Mouse (Mus musculus): ENCODE measurements at regions not wholly inside any gene's neighbourhood (a gene's known extent, or its start where the extent isn't known, plus 50 kb on each side); places are given as distances from the start of the nearest gene placed in this dataset.

DNA sequence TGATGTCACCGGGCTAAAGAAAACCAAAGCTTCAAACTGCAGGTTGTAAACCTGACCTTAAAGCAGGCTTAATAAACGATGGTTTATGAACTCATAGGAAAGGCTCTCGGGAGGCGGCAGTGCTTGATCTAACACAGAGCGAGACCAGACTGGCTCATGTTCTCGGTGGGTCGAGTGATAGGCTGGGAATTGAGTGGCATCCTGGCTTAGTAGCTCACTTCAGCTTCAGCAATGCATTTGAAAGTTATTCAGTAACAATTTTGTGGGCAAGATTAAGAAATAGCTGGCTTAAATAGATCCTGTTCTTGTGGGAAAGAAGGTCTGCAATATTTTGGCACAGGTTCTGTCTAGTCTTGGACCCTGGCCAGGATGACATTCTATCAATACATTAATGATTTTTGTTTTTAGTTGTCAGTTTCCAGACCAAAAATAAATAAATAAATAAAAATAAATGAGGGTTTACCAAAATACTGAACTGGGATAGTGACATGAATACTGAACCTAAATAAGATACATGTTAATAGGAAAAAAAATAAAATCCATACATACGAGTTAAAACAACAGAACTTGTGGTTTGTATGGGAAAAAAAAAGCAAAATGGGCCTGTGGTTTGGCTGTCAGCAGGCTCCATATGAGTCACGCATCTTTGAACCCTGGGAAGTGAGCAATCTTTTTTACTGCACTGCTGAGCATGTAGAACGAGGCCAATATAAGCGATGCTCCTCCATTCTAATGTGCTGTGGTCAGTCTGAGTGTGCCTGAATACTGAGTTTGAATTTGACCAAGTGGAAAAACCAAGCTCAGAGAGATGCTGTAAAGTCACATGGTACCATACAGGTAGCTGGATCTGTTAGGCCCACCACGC lies 68.7 kb upstream of the Ddit4l start:
- no peaks in the 10 kb centered on the region for H3K4me1 ChIP-seq (ENCODE audit: control insufficient read depth)
- TF ChIP-seq GATA1 (IDR thresholded peaks at IDR 0.05; ENCODE audit: low read length): no peak
- TF ChIP-seq TAL1 (IDR thresholded peaks at IDR 0.05; ENCODE audit: low read length): no peak
- H3K36me3 ChIP-seq (ENCODE audit: control insufficient read depth): no peaks in the 10 kb centered on the region
- peaks cover 3% of the 10 kb centered on the region for H3K9me3 ChIP-seq (ENCODE audit: control insufficient read depth, low read length)
- H3K27me3 ChIP-seq (ENCODE audit: control insufficient read depth): no peaks in the 10 kb centered on the region; the same call in 1 of the 2 replicates
- no peak overlapping the region for H3K4me3 ChIP-seq (replicated peaks)

DNA sequence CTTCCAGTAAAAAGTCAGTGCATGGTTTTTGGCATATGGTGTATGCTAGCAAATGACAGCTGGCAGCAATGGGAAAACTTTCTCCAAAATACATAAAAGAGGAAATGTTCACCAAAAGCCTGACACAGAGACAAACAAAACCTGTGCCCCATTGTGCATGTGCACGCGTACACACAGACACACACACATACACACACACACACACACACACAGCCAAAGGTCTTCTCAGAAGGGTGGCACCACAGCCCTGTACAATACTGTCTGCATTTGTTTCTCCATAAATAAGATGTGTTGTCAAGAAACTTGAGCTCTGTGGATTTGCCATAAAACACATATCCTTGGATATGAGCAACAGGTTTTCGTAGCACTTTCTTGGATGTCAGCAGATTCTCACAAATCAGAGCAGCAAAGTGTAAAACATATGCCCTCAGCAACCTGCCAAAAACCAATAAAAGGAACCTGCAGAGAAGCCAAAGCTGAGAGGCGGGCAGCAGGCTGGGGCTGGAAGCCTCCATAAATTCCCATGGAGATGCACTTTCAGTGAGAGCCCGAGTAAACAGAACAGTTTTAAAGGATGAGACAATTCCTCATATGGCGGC lies 60.5 kb upstream of the Ddit4l start:
- TF ChIP-seq GATA1 (IDR thresholded peaks at IDR 0.05; ENCODE audit: low read length) (no peak), TAL1 (IDR thresholded peaks at IDR 0.05; ENCODE audit: low read length) (no peak)
- no peak overlapping the region for H3K4me3 ChIP-seq (replicated peaks)
- H3K27me3 ChIP-seq (ENCODE audit: control insufficient read depth): no peaks in the 10 kb centered on the region
- H3K36me3 ChIP-seq (ENCODE audit: control insufficient read depth): no peaks in the 10 kb centered on the region
- no peaks in the 10 kb centered on the region for H3K4me1 ChIP-seq (ENCODE audit: control insufficient read depth)
- H3K9me3 ChIP-seq (ENCODE audit: control insufficient read depth, low read length): no peaks in the 10 kb centered on the region

DNA sequence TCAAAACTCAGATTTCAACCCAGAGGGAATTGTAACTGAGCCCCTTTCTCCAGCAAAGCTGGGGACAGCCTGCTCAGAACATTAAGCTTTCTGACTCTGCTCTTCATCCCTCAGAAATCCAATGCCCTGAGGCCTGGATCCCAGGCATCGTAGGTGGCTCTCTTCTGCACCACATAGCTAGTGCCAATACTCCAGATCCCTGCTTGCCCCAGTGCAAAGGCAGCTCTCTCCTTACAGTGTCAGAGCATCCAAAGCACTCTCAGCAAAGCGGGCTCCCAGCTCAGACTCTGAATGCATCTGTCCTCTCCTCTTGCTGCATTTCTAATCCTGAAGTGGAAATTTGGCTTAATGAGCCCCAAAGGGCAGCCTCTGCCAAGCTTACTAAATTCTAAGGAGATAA lies 59.4 kb upstream of the Ddit4l start:
- Histone ChIP-seq H3K27me3 (ENCODE audit: control insufficient read depth) (no peaks in the 10 kb centered on the region), H3K9me3 (ENCODE audit: control insufficient read depth, low read length) (no peaks in the 10 kb centered on the region), H3K36me3 (ENCODE audit: control insufficient read depth) (no peaks in the 10 kb centered on the region), H3K4me1 (ENCODE audit: control insufficient read depth) (no peaks in the 10 kb centered on the region), H3K4me3 (replicated peaks) (no peak overlapping the region)
- TF ChIP-seq GATA1 (IDR thresholded peaks at IDR 0.05; ENCODE audit: low read length) (no peak), TAL1 (IDR thresholded peaks at IDR 0.05; ENCODE audit: low read length) (no peak)

DNA sequence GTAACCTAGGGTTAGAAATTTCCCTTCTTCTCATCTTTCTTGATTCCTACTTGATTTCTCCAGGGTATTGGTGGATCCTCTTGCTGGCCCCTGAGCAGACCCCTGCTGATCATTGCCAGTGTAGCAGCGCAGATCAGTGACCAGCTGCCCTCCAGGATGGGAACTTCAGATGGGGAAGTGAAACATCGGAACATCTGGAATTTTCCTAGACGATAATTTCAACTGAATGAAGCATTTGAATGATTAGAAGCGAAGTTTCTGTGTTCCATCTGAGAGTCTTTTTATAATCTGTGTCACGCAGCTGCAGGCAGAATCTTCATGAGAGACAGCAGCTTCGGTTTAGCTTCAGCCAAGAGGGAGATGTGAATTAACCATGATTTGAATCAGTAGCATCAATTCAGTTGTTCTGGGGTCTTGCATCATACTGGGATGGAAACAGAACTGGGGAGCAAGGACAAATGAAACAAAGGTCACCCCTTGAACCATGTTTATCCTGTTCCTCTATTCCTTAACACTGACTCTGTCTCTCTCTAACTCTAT lies 57.8 kb upstream of the Ddit4l start:
- H3K4me1 ChIP-seq (ENCODE audit: control insufficient read depth): no peaks in the 10 kb centered on the region
- no peaks in the 10 kb centered on the region for H3K9me3 ChIP-seq (ENCODE audit: control insufficient read depth, low read length)
- TF ChIP-seq TAL1 (IDR thresholded peaks at IDR 0.05; ENCODE audit: low read length) (no peak), GATA1 (IDR thresholded peaks at IDR 0.05; ENCODE audit: low read length) (no peak)
- no peaks in the 10 kb centered on the region for H3K27me3 ChIP-seq (ENCODE audit: control insufficient read depth)
- H3K4me3 ChIP-seq (replicated peaks): no peak overlapping the region
- H3K36me3 ChIP-seq (ENCODE audit: control insufficient read depth): no peaks in the 10 kb centered on the region

DNA sequence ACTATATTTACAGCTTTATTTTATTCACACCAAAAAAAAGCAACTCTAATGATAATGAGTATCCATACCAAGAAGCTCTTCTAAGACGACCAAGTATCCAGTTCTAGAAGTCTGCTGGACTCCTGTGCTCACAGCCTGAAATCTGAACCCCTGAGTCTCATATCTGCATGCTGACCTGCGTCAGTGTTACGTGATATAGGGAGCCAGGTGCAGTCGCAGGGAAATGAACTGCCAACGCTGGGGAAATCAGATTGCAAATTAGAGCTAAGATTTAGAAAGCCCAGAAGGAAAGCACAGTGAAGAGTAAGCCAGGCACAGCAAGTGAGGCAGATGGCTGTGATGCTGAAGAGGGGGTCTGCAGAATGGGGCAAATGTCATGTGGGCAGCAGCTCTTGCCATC lies 57.1 kb upstream of the Ddit4l start:
- H3K4me3 ChIP-seq (replicated peaks): no peak overlapping the region
- no peaks in the 10 kb centered on the region for H3K9me3 ChIP-seq (ENCODE audit: control insufficient read depth, low read length)
- H3K27me3 ChIP-seq (ENCODE audit: control insufficient read depth): no peaks in the 10 kb centered on the region
- H3K4me1 ChIP-seq (ENCODE audit: control insufficient read depth): no peaks in the 10 kb centered on the region
- no peak for TF ChIP-seq GATA1 (IDR thresholded peaks at IDR 0.05; ENCODE audit: low read length)
- no peak for TF ChIP-seq TAL1 (IDR thresholded peaks at IDR 0.05; ENCODE audit: low read length)
- H3K36me3 ChIP-seq (ENCODE audit: control insufficient read depth): no peaks in the 10 kb centered on the region

DNA sequence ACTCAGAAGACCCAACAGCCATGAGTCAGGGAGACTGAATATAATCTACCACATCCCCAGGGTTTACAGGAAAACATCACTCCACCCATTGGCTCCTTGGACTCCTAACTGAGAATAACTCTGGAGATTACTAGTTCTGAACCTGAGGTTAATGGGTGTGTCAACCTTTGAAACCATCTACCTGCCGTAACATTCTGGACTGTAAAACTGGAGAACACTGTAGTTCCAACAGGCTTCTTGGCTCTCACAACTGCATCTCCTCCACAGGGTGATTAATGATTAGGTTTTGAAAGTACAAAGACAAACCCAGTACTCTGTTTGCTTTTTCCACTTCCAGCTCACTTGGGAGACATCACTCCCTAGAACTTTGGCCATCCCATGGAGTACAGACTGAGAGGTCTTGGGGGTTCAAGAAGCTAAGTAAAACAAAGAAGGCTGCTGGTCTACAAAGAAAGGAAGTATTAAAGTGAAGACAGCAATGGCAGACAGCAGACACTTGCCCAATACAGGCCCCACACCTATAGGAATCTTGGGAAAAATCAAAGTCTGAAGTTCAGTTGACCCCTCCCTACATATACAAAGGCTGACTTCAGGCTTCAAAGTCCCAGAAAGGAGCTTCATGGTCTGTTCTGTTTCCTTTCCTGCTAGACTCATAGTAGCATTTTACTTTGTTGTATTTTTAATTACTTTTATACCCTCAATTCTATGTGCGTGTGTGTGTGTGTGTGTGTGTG lies 52.7 kb upstream of the Ddit4l start:
- no peak for TF ChIP-seq GATA1 (IDR thresholded peaks at IDR 0.05; ENCODE audit: low read length)
- no peak for TF ChIP-seq TAL1 (IDR thresholded peaks at IDR 0.05; ENCODE audit: low read length)
- no peaks in the 10 kb centered on the region for H3K36me3 ChIP-seq (ENCODE audit: control insufficient read depth)
- no peaks in the 10 kb centered on the region for H3K4me1 ChIP-seq (ENCODE audit: control insufficient read depth)
- H3K9me3 ChIP-seq (ENCODE audit: control insufficient read depth, low read length): no peaks in the 10 kb centered on the region
- H3K4me3 ChIP-seq (replicated peaks): no peak overlapping the region
- no peaks in the 10 kb centered on the region for H3K27me3 ChIP-seq (ENCODE audit: control insufficient read depth)

Measured in erythroblast, embryonic 14.5 days (primary cell).